In genomic region chr12:85548076-85548475, GRCm38 (mm10) we compare ENCODE assay signal across 10 mouse cellular contexts. TPM values are rescaled to one million over a fixed set of nuclear protein-coding genes. Genes with fewer than 3 reads are reported as not detected.
DNase-seq lines count a peak whose midpoint lies in the region; ATAC-seq lines count a peak whose summit lies in the region.
"Had no signal": no experiment of that assay in that cellular context is flagged by ENCODE, and none has a peak within 500 bp of the region (broad histone marks: within the 10 kb centered on the region; RNA-seq: fewer than 3 reads in every experiment).

No protein-coding gene starts in this region.

- H3K27ac ChIP-seq in hindbrain, embryonic 10.5 days = peak overlapping the region; percentile 56; the same call in 1 of the 2 replicates
- no peak overlapping the region for H3K27ac ChIP-seq in hindbrain, embryonic 11.5 days (ENCODE audit: low read depth, low read length)
- no peak overlapping the region for H3K27ac ChIP-seq in hindbrain, embryonic 14.5 days
- H3K27ac ChIP-seq: liver, embryonic 15.5 days had no signal

- H3K9me3 ChIP-seq in hindbrain, embryonic 10.5 days = no peaks in the 10 kb centered on the region
- H3K9me3 ChIP-seq in hindbrain, embryonic 11.5 days (ENCODE audit: control insufficient read depth, low read length) = no peaks in the 10 kb centered on the region
- no peaks in the 10 kb centered on the region for H3K9me3 ChIP-seq in hindbrain, embryonic 14.5 days (ENCODE audit: control insufficient read depth, low read length)
- H3K9me3 ChIP-seq: liver, embryonic 15.5 days had no signal

- WGBS in hindbrain, embryonic 10.5 days = 80% methylated on average over 8 of the region's 8 CpGs
- 76% methylated on average over 8 of the region's 8 CpGs for WGBS in hindbrain, embryonic 11.5 days
- WGBS in hindbrain, embryonic 14.5 days = 72% methylated on average over 8 of the region's 8 CpGs

- DNase-seq in hindbrain, embryonic 10.5 days (ENCODE audit: low spot score) = no peak
- no peak for DNase-seq in hindbrain, embryonic 11.5 days (ENCODE audit: low spot score)
- peak; percentile 23 for DNase-seq in 3134 (ENCODE audit: extremely low read depth, insufficient read length, low spot score)
- DNase-seq in gastrocnemius, adult 18-20 months (ENCODE audit: low spot score) = peak; percentile 39
- DNase-seq in kidney, postnatal 14 days = peak; percentile 43
- no peak for DNase-seq in hindbrain, embryonic 14.5 days (ENCODE audit: low spot score)
- DNase-seq: adrenal gland, adult 8-10 months had no signal

- no peaks in the 10 kb centered on the region for H3K36me3 ChIP-seq in hindbrain, embryonic 10.5 days
- no peaks in the 10 kb centered on the region for H3K36me3 ChIP-seq in hindbrain, embryonic 11.5 days (ENCODE audit: control insufficient read depth, insufficient read depth, low read length)
- H3K36me3 ChIP-seq in hindbrain, embryonic 14.5 days (replicated peaks; ENCODE audit: control insufficient read depth, insufficient read depth) = no peaks in the 10 kb centered on the region
- H3K36me3 ChIP-seq: liver, embryonic 15.5 days had no signal

- no peak overlapping the region for H3K9ac ChIP-seq in hindbrain, embryonic 11.5 days (ENCODE audit: low read depth, low read length)
- no peak overlapping the region for H3K9ac ChIP-seq in hindbrain, embryonic 14.5 days
- H3K9ac ChIP-seq: liver, embryonic 15.5 days had no signal

- ATAC-seq in hindbrain, embryonic 11.5 days (ENCODE audit: low FRiP score) = no peak
- no peak for ATAC-seq in monocyte, adult 5-6 weeks (replicated peaks; ENCODE audit: insufficient number of reproducible peaks, low FRiP score, low TSS enrichment, poor library complexity, severe bottlenecking)
- no peak for ATAC-seq in granulocyte monocyte progenitor cell, adult 5-6 weeks (replicated peaks; ENCODE audit: poor library complexity, severe bottlenecking)
- no peak for ATAC-seq in hindbrain, embryonic 14.5 days (ENCODE audit: low FRiP score)

- no peak overlapping the region for H3K4me2 ChIP-seq in hindbrain, embryonic 11.5 days (replicated peaks; ENCODE audit: low read depth, low read length)
- no peak overlapping the region for H3K4me2 ChIP-seq in hindbrain, embryonic 14.5 days (replicated peaks)
- H3K4me2 ChIP-seq: liver, embryonic 15.5 days had no signal

- H3K4me1 ChIP-seq in hindbrain, embryonic 10.5 days (replicated peaks) = peaks cover 16% of the 10 kb centered on the region
- H3K4me1 ChIP-seq in hindbrain, embryonic 11.5 days (replicated peaks; ENCODE audit: control insufficient read depth, insufficient read depth, low read length) = no peaks in the 10 kb centered on the region
- no peaks in the 10 kb centered on the region for H3K4me1 ChIP-seq in hindbrain, embryonic 14.5 days (replicated peaks; ENCODE audit: control insufficient read depth, insufficient read depth, low read length)
- H3K4me1 ChIP-seq: liver, embryonic 15.5 days had no signal

- no peak overlapping the region for H3K4me3 ChIP-seq in hindbrain, embryonic 10.5 days
- no peak overlapping the region for H3K4me3 ChIP-seq in hindbrain, embryonic 11.5 days (ENCODE audit: low read depth, low read length)
- H3K4me3 ChIP-seq in hindbrain, embryonic 14.5 days (replicated peaks; ENCODE audit: low read length) = no peak overlapping the region
- H3K4me3 ChIP-seq: liver, embryonic 15.5 days had no signal

- H3K27me3 ChIP-seq in hindbrain, embryonic 10.5 days (ENCODE audit: insufficient read depth, poor library complexity, severe bottlenecking) = no peaks in the 10 kb centered on the region
- H3K27me3 ChIP-seq in hindbrain, embryonic 11.5 days (ENCODE audit: control insufficient read depth, insufficient read depth, low read length) = no peaks in the 10 kb centered on the region
- no peaks in the 10 kb centered on the region for H3K27me3 ChIP-seq in hindbrain, embryonic 14.5 days (ENCODE audit: control insufficient read depth, insufficient read depth, low read length)
- H3K27me3 ChIP-seq: liver, embryonic 15.5 days had no signal

RNA-seq across cellular contexts. Expression of gene Jdp2, which starts 50.8 kb away (rescaled TPM):
- polyA plus RNA-seq in hindbrain, embryonic 10.5 days (2016; fragmentation: Nextera tagmentation; extraction: Ambion mirVana) = 0.25 TPM in 1 of 2 replicates, not detected in the other
- polyA plus RNA-seq in hindbrain, embryonic 11.5 days (2014; fragmentation: Nextera tagmentation; extraction: Ambion mirVana) = 0.25 and 0.43 TPM in 2 replicates
- total RNA-seq in gastrocnemius, adult 18-20 months (2021) = 1 to 10 TPM; 3.6 to 4.7 TPM
- 28.2 to 43.6 TPM (median 32.9 TPM) in 3 replicates for total RNA-seq in monocyte, adult 5-6 weeks (2017)
- 22.5 and 27.5 TPM in 2 replicates for total RNA-seq in granulocyte monocyte progenitor cell, adult 5-6 weeks (2014; fragmentation: Nextera tagmentation)
- 30.5 and 39.8 TPM in 2 replicates for total RNA-seq in granulocyte monocyte progenitor cell, adult 5-6 weeks (2017)
- polyA plus RNA-seq in hindbrain, embryonic 14.5 days (2014; fragmentation: Nextera tagmentation; extraction: Ambion mirVana) = 0.83 and 1.3 TPM in 2 replicates

Comparison
In these comparisons a context has a peak if more than half of its experiments do, and no peak if none do; other contexts are left out.
1. DNase-seq: peak in 3134 (single experiment), gastrocnemius, adult 18-20 months (single experiment) and kidney, postnatal 14 days (single experiment); none in hindbrain, embryonic 10.5 days (single experiment), hindbrain, embryonic 11.5 days (single experiment) and hindbrain, embryonic 14.5 days (single experiment).